Mouse (Mus musculus) embryonic fibroblast, embryonic 13.5 days (primary cell): Measurements from ENCODE around the gene Zfp950. TPM values are rescaled to one million over a fixed set of nuclear protein-coding genes. Genes with fewer than 3 reads are reported as not detected.

ENCODE experiments used
- H3K27ac ChIP-seq: 2 replicates; pipeline ENCODE4 v1.5.1; 2012; ENCODE audit warnings: low read length, control low read depth, inconsistent platforms; ENCODE audit not compliant: insufficient read depth
- H3K4me1 ChIP-seq: 2 replicates; pipeline ENCODE4 v1.6.1; 2011; ENCODE audit warnings: low read length; ENCODE audit not compliant: control insufficient read depth, insufficient read depth
- H3K4me3 ChIP-seq: 2 replicates; pipeline ENCODE4 v1.5.1; 2011; ENCODE audit warnings: mild to moderate bottlenecking, control low read depth, low read length; ENCODE audit not compliant: insufficient read depth
- CTCF ChIP-seq: IDR thresholded peaks from 2 replicates; pipeline ENCODE4 v1.5.1; 2011; ENCODE audit warnings: mild to moderate bottlenecking, control low read depth, low read length, moderate library complexity, borderline replicate concordance; ENCODE audit not compliant: insufficient read depth
- POLR2A ChIP-seq: IDR thresholded peaks from 2 replicates; pipeline ENCODE4 v1.6.1; 2011; ENCODE audit warnings: low read depth, mild to moderate bottlenecking, control low read depth, low read length, moderate library complexity
- polyA plus RNA-seq: library from polyadenylated mRNA; stranded (reverse); fragments of >200 nt; gene quantifications from 2 replicates; pipeline ENCODE4 v1.2.4, GENCODE M21; 2011; ENCODE audit warnings: low read depth; ENCODE audit not compliant: missing spikeins, insufficient read length

Zfp950 gene
- polyA plus RNA-seq, 1 experiment: 39.8 TPM

DNA sequence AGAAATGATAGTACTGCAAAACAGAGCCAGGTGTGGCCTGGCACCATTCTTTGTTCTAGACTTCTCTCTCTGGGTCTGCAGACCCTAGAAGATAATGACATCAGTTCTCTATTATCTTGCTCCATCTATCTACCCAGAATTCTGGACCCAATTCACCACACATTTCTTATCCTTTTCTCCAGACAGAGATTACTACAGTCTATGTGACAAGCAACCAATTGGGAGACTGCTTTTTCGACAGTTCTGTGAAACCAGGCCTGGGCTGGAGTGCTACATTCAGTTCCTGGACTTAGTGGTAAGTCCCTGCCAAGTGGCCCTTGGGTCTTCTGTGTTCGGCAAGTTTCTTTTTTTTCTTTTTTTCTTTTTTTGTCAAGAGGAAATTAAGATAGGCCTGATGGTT lies 109.1 kb downstream of the Zfp950 start:
- Histone ChIP-seq H3K4me3 (no peak overlapping the region), H3K4me1 (no peaks in the 10 kb centered on the region), H3K27ac (no peak overlapping the region)
- TF ChIP-seq POLR2A (no peak), CTCF (no peak)

- Histone ChIP-seq H3K27ac (no peak overlapping the region), H3K4me3 (no peak overlapping the region), H3K4me1 (peaks cover 4% of the 10 kb centered on the region; the same call in 1 of the 2 replicates)
- TF ChIP-seq POLR2A (no peak), CTCF (no peak)
Measured at GRCm38 (mm10) chr19:61021939-61022566, 118.6 kb downstream of the Zfp950 start.

GRCm38 (mm10) chr19:61021502-61021901 lies 119.1 kb downstream of the Zfp950 start:
- H3K4me1 ChIP-seq: peaks cover 4% of the 10 kb centered on the region; the same call in 1 of the 2 replicates
- TF ChIP-seq CTCF (no peak), POLR2A (no peak)
- no peak overlapping the region for H3K4me3 ChIP-seq
- H3K27ac ChIP-seq: no peak overlapping the region

DNA sequence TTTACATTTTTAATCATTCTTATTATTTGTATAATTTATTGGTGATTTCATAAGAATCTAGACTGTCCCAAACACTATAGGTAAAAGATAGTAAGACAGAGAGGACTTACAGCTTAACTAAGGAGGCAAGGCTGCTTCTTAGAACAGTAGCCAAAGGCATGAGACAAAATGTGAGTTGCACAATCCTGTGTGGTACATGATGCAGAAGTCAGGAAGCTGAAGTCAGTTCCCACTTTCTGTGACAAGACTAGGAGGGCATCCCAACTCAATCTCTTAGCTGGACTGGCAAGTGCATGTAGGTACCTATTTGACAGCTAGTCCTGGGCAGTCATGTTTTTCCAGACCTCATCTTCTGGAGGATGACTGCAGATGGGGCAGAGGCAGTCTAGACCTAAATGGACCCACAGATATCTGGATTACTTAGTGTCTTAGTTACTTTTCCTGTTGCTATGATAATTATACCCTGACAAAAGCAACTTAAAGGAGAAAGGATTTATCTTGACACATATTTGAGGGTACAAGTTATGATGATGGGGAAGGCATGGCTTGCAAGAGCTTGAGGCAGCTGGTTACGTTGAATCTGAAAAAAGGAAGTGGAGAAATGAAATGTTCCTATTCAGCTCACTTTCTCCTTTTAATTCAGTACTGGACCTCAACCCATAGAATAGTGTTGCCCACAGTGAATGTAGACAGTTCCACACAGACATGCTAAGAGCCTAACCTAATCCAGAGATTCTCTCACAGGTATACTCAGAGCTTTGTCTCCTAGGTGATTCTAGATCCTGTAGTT lies 123.0 kb downstream of the Zfp950 start:
- no peak overlapping the region for H3K27ac ChIP-seq
- no peak for TF ChIP-seq CTCF
- no peak for TF ChIP-seq POLR2A
- peaks cover 4% of the 10 kb centered on the region; the same call in 1 of the 2 replicates for H3K4me1 ChIP-seq
- H3K4me3 ChIP-seq: no peak overlapping the region

DNA sequence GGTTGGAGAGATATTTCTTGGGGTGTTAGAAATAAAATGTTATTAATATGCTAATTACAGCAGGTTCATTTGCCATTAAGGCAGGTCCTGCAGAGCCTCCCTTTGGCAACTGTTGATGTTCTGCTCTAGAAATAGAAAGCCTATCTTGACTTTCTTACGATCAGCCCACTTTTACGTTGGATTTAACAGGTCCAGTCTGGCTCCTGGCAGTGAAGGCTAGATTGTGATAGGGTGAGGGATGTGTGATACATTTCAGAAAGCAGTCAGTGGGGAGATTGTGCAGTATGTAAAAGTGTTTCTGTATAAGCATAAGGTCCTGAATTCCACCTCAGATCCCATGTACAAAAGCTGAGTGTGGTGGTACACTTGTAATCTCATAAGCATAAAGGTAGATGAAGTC lies 131.4 kb downstream of the Zfp950 start:
- TF ChIP-seq POLR2A (no peak), CTCF (no peak)

More for the DNA sequence above, 131.4 kb downstream of the Zfp950 start:
- no peaks in the 10 kb centered on the region for H3K4me1 ChIP-seq
- H3K27ac ChIP-seq: no peak overlapping the region
- no peak overlapping the region for H3K4me3 ChIP-seq

Other genes starting within 250 kb of the Zfp950 start
- gene Gm7102, start 35.5 kb upstream of the Zfp950 start, polyA plus RNA-seq: not detected in 2 replicates
- gene Gm6020, start 43.0 kb upstream of the Zfp950 start, polyA plus RNA-seq: not detected in 2 replicates
- gene Csf2ra, start 87.6 kb upstream of the Zfp950 start, polyA plus RNA-seq: 15.4 and 22.2 TPM in 2 replicates
- not detected in 2 replicates for gene Gm21060, start 156.2 kb upstream of the Zfp950 start, polyA plus RNA-seq